Mouse (Mus musculus) thymus, adult 18-20 months (tissue): ENCODE results near the gene Smco3.
"Not testable (repeated sequence)": the region's sequence is repeated elsewhere in the genome, so short reads cannot be mapped to it uniquely, and the experiment has no call there.

Experiments
- DNase-seq, 2 experiments: peaks; one replicate each; pipeline ENCODE4 v3.0.0; 2022; ENCODE audit warnings: mixed read lengths in 2 of 2

The Smco3 gene

GRCm38 (mm10) chr6:136804705-136805408, 30.4 kb downstream of the Smco3 start:
- DNase-seq, result no peak

GRCm38 (mm10) chr6:136803739-136804633, 31.3 kb downstream of the Smco3 start, which contains the start of gene Hist4h4:
Gene Hist4h4 (minus strand): TSS chr6:136804415.
- peak; percentile 88 to 93 for DNase-seq

DNA sequence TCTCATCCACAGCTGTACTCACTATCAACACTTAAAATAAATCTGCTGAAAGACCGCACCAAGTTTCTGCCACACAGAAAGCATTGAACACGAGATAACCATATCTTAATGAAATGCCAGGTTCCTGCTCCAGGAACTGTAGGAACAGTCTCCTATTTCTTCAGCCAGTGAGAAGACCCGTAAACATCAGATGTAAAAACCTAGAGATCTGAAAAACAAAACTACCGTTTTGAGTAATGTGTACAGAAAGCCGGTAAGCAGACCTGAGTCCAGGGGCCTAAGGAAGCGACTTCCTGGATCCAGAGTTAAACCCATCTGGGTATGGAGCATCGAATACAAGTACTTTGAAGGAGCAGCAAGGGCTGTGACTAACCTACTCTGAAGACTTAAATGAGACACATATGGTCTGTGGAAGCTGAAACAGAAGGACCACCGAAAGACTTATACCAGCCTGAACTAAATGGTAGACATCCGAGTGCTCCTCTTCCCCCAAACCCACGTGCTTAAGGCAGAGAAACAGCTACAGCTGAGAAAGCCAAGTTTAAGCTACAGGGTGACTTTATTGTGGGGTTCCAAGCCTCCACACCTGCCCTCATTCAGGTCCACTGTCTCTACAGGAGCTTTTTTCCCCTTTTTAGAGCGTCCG, 32.0 kb downstream of the Smco3 start:
- no peak for DNase-seq

DNA sequence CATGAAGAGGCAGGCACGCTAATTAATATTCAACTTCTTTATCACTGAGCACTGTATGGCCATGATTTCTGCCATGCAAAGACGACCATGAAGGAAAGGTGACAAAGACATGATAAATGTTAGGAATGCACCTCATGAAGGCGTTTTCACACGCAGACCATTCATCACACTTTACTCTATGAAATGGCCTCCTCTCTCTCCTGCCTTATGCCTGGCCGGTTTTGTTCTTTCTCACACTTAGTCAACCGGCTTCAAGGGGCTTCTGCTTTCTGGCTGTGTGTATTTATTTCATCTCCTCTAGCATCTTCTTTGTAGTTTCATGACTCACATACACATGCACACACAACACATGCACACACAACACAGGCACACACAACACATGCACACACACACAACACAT, 34.0 kb downstream of the Smco3 start:
- no peak for DNase-seq

DNA sequence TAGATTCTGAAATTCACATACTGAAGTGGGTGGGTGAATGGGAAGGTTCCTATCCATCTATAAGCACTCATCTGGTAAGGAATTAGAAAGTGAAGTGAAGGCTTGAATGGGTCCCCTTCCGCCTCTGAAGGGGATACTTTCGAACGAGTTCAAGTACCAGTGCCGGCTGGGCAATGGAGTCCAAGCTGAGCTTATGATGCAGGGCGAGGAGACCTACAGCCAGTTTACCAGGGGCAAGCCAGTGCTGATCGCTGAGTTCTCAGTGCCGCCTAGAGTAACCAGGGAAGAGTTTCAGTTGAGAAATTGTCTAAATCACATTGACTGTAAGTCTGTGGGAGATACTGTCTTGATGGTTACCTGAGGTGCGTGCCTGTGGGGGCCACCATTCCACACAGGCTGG, 34.5 kb downstream of the Smco3 start:
- DNase-seq, result no peak

- DNase-seq, result not testable (repeated sequence)
Observed at GRCm38 (mm10) chr6:136797874-136798693, 37.2 kb downstream of the Smco3 start.

DNA sequence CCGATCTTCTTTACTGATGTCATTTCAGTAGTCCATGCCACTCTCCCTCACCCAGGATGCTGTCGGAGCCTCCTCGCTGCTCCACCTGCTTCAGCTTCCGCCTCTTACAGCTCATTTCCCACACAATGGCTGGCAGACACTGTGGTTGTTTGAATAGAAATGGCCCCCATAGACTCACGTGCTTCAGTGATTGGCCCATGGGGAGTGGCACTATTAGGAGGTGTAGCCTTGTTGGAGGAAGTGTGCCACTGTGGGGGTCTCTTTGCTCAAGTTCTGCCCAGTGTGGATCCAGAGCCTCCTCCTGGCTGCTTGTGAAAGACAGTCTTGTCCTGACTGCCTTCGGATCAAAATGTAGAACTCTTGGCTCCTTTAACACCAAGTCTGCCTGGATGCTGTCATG, 39.4 kb downstream of the Smco3 start:
- no peak for DNase-seq

DNA sequence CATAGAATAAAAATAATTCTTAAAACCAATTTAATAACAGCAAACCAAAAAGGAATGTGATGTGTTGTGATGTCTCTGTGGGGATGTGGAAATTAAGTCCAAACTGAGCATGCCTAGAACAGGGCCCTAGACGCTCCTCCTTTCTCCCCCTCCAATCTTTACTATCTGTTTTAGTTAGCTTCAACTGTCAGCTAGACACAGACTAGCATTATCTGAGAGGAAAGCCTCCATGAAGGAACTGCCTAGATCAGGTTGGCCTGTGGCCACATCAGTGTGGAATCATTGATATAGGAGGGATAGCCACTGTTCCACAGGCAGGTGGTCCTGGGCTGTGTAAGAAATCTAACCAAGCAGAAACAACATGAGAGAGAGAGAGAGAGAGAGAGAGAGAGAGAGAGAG, 40.1 kb downstream of the Smco3 start:
- DNase-seq, result no peak

- no peak for DNase-seq
Observed at GRCm38 (mm10) chr6:136793831-136794525, 41.3 kb downstream of the Smco3 start.

DNA sequence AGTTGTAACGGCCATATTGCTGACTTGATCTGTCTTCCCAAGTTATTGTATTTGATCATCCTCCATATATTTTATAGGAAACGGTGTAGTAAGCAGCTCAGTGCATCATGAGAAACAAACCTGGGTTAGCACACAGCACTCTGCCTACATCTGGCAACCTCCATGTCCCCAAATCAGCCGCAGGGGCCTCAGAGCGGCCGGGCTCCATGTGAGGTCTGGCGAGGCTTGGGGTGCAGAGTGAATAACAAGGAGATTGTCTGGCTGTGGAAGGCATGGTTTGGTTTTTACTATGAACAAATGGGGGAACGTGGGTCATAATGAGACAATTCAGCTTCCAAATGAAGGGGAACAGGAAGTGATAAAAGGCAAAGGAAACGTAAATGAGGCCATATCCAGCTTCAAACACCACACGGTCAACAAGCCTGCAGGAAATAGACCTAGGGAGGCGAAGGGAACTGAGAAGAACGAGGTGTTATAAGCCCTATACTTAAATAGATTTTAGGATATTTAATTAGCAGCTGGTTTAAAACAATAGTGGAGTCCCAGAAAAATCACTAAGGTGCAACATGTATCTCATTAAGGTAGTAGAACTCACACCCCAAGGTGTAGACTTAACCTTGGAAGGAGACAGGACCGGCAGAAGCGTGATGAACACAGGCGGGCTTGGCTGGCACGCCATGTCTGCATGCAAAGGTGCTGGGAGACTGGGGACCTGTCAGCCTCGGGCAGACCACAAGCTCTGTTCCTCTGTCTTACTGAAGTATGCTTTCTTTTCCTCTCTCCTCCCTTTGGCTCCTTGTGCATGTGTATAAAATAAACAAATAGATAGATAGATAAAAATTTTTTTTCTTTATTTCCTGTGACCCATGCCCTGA, 42.1 kb downstream of the Smco3 start:
- DNase-seq, result no peak

DNA sequence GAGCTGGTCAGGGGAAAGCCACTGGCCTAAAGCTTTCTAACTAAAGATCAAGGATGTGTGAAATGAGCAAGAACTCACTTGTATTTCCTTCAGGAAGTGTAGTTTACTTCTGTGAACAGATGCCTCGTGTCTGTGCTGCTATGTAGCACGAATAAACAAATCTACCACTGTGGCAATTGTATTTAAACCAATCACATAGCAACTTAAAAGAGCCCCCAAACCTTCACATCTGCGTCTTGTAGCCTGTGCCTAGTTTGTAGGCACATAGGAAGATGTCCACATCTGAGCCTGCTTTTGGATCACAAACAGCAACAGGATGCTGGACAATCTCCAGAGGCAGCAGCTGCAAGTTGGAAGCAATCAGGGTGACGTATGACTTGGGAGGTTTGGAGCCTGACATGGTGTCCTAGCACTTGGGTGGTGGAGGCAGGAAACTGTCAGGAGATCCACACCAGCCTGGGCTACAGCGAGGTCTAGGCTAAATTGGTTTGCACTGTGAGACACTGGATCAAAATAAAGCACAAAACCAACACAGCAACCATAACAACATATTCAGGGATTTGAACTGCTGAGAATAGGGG, 45.8 kb downstream of the Smco3 start:
- DNase-seq, result no peak

DNA sequence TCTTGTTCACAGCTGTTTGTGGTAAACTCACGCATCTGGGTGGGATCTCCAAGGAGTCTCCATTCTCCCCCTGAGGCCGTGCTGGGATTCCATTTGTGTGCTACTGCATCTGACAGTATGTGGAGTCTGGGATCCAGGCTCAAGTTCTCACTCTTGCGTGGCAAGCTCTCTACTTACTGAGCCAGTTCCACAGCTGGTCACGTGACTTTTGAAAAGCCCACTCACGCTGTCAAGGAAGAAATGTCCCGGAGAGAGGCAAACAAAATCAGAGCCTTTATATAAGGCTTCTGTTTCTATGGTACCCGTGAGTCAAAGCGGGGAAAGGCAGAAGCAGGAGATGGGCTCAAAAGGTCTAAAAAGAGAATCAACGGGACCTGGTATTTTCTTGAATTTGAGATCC, 52.5 kb downstream of the Smco3 start:
- DNase-seq, result no peak

DNA sequence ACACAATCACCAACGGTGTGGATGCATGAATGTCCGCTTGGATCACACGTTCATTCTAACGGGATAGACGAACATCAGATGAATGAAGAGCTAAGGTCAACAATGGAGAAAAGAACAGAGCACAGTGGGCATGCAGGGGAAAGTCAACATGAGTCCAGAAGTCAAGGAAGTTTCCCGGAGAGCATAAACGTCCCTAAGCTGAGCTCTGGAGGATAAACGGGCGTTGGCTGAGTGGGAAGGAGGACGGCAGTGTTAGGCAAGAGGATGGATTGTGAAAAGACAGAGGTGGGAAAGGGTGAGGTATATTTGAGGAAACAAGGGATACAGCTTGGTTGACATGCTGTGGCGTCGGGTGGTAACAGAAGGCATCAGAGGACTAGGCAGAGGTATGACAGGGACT, 53.1 kb downstream of the Smco3 start:
- no peak for DNase-seq

- no peak for DNase-seq
Observed at GRCm38 (mm10) chr6:136781377-136781986, 53.8 kb downstream of the Smco3 start, which contains the start of gene Gucy2c. Gene Gucy2c (minus strand): TSS chr6:136781765.
